Mouse (Mus musculus) G1E (cell line): Measurements from ENCODE around the gene Gm10775.

Experiments used
- CTCF ChIP-seq: IDR thresholded peaks from 2 replicates; pipeline ENCODE4 v1.5.1; 2012; ENCODE audit warnings: low read depth, low read length, inconsistent platforms, mixed read lengths
- GATA1 ChIP-seq: IDR thresholded peaks from 2 replicates; pipeline ENCODE4 v1.6.1; 2012; ENCODE audit warnings: borderline replicate concordance, low read length, inconsistent platforms, mixed read lengths
- GATA2 ChIP-seq: IDR thresholded peaks from 2 replicates; pipeline ENCODE4 v1.6.1; 2012; ENCODE audit warnings: low read depth, low read length, inconsistent platforms, borderline replicate concordance
- POLR2AphosphoS5 ChIP-seq: IDR thresholded peaks from 2 replicates; pipeline ENCODE4 v1.6.1; 2012; ENCODE audit warnings: low read depth, low read length, inconsistent platforms; ENCODE audit not compliant: insufficient replicate concordance
- TAL1 ChIP-seq: conservative IDR thresholded peaks from 2 replicates; pipeline ENCODE4 v1.6.1; 2012; ENCODE audit warnings: low read depth, low read length, inconsistent platforms, mixed read lengths

DNA sequence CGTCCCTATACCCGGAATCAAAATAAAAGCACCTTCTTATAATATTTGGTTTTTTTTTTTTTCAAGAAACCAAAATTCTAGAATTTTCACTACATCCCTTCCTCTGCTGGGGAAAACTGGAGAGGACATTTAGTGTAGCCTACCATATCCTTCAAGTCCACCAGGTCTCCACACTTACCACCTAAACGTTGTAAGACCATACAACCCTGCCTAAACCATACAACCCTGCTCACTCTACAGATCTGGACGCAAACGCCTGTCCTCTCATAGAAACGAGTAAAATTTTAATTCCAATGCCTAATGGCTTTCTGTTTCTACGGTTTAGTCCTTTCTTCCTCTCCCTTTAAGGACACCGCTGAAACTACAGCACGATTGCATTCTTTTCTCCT lies 18.6 kb downstream of the Gm10775 start:
- no peak for TF ChIP-seq CTCF
- no peak for TF ChIP-seq GATA1
- no peak for TF ChIP-seq POLR2AphosphoS5
- TF ChIP-seq TAL1, result no peak
- no peak for TF ChIP-seq GATA2
